Mouse (Mus musculus) thymus, adult 18-20 months (tissue): ENCODE measurements around the gene Abhd8.

Source experiments
- DNase-seq, 2 experiments: peaks; one replicate each; pipeline ENCODE4 v3.0.0; 2022; ENCODE audit warnings: mixed read lengths in 2 of 2

Gene Abhd8

DNA sequence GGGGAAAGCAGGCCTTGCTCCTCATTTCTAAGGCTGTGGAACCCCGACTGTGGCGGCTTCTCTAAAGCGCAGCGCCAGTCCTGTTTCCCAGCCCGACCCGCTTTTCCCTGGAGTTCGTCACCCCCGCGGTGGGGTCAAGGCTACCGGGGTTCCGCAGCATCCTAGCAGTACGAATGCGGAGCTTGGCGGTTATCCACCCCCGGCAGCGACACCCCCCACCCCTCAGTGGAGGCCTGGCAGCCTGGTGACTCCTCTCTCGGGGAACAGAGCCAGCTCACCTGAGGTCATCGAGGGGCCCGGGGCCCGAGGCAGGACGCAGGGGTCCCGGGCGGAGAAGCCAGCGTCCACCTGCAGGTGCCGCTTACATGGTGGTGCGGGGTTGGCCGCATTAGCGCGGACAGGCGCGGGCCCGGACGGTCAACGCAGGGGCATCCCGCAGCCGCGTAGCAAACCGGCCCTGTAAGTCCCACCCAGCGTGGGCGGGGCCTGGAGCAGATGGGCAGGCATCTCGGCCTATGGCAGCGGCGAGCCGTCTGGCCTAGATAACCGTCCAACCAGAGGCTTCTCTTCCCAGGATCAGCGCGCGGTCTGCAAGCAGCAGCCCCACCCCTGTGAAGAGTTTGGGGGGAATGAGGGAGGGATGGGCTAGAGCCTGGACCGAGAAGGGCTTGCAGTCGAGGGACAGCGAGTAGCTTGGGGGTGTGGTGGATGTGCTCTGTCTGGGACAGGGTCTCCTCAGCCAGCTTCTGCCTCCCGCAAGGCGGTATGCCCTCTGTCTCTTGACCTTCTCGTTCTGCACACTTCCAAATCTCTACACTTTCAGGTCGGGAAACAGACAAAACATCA is at the start of gene Abhd8:
Gene Abhd8, minus strand, starts transcription at position 468 of the 846 bp plus-strand sequence.
- peak; percentile 95 to 96 for DNase-seq

DNA sequence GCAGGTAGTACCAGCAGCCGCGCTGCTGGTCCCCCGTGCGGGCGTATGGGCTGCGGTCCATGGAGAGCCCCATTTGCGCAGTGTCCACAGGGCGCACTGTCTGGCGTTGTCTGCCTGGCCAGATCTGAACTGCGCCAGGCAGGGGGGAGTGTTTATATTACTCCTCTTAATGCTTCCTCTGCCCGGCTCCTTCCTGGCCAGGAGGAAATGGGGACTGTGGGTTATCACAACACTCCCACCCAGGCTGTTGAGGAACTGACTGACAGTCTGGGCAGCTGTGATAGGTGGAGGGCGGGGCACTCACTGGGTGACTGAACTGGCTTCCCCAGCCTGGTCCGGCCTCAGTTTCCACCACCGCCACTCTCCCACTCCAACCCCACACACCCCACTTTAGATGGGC is 48.2 kb upstream of the Abhd8 start, which contains the start of gene Plvap:
Gene Plvap, minus strand, starts transcription at position 109 of the 400 bp plus-strand sequence.
- no peak for DNase-seq

DNA sequence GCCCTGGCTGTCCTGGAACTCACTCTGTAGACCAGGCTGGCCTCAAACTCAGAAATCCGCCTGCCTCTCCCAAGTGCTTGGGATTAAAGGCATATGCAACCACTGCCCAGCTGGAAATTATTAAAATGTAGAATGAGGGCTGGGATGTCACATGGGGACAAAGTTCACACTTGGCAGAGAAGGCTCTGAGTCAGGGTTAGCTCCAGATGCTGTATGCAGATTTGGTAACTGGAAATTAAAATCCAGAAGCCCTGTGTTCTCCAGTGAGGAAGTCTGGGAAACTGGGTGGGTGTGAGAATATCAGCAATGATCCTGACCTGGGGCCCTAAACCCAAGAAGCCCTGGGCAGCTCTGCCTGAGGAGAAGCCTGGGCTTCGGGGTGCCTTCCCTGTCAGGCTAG is 45.9 kb upstream of the Abhd8 start:
- no peak for DNase-seq

DNA sequence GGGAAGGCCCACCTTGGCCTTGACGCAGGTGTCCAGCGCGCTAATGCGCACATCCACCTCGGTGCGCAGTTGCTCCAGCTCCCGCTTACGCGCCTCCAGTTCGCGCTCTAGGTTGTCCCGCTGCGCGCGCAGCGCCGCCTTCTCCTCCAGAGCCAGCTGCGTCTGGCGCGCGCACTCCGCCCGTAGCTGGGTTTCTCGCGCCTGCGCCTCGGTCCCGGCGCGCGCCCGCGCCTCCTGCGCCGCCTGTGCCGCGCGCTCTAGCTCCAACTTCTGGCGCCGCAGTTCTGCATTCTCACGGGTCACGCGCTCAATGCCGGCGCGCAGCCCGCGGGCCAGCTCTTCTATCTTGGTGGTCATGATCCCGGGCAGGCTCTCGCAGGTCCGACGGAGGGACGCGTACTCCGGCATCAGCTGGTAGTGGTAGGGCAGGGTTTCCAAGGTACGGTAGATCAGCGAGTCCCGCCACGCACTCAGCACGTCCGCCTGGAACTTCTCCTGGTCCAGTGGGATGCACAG is 44.2 kb upstream of the Abhd8 start:
- DNase-seq, result no peak

DNA sequence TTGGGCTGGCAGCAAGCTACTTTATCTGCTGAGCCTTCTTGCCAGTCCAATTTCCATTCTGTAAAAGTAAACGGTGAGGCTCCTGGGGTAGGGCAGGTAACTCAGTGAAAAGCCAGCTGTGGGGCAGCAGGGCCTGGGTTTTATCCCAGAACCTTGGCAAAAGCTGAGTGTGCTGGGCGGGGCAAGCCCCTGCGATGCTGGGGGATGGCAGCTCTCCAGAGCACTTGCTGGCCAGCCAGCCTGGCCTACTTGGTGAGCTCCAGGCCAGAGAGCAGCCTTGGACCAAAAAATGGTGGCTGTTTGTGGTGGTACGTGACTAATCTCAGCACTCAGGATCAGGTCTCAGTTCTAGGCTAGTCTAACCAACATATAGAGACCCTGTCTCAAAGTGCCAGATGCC is 42.5 kb upstream of the Abhd8 start:
- no peak for DNase-seq

DNA sequence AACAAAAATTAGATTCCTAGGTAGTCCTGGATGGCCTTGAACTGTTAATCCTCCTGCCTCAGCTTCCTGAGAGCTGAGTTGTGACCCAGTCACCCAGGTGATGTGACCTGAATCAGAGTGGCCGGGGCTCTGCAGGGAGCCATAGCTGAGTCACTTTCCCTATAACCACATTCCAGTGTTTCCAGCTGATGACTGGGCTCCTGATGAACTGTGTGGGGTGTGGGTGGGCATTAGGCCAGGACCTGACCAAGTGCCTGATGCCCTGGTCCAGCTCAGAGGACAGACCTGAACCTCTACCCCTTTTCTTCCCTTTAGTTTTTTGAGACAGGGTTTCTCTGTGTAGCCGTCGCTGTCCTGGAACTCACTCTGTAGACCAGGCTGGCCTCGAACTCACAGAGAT is 41.9 kb upstream of the Abhd8 start:
- no peak for DNase-seq

DNA sequence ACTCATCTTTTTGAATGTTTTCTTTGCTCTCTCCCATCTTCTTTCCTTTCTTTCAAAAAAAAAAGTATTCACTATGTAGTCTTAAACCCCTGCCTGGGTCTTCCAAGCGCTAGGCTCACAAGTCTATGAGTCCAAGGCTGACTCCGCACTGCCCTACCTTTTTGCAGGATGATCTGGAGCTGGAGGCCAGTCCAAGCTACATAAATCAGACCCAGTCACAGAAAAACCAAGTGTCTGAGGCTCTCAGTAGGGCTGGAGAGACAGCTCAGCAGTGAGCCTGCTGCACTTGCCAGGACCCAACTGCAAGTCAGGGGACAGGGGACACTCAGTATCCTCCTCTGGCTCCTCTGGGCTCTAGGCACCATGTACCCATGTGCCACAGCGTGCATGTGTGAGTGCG is 40.9 kb upstream of the Abhd8 start:
- DNase-seq, result no peak

DNA sequence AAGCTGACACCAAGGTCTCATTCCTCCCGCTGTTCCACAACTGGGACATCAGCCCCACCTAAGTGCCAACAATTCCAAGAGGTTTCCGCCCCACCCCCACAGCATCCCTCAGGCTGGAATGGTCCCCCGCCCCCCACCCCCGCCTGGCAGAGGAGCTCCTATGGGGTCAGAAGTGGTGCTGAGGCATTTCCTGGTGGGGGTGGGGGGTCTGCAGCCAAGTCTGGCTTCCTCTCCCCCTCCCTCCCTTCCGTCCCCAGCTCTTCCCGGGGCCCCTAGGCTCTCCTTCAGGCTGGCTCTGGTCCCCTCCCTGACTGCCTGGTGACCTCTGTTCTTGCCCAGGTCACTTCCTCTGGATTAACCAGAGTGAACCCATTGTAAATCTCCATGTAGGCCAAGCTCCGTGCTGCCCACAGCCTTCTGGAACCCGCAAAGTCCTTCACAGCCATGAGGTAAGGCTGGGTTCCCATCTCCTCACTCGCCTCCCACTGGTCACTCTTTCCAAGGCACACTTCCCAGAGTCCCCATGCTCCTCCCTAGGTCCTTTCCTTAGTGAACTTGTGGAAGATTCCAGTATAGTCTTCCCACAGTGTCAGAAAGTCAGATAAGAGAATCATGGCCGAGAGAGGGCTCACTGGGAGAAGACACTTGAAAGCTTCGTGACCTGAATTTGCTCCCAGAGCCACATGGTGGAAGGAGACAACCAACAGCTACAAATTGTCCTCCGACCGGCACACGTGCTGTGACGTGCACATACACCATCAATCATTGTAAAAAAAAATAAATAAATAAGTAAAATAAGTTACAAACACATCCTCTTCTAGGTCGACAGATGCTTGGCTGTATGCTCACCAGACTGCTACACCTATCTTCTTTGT is 35.6 kb upstream of the Abhd8 start:
- DNase-seq, result no peak

DNA sequence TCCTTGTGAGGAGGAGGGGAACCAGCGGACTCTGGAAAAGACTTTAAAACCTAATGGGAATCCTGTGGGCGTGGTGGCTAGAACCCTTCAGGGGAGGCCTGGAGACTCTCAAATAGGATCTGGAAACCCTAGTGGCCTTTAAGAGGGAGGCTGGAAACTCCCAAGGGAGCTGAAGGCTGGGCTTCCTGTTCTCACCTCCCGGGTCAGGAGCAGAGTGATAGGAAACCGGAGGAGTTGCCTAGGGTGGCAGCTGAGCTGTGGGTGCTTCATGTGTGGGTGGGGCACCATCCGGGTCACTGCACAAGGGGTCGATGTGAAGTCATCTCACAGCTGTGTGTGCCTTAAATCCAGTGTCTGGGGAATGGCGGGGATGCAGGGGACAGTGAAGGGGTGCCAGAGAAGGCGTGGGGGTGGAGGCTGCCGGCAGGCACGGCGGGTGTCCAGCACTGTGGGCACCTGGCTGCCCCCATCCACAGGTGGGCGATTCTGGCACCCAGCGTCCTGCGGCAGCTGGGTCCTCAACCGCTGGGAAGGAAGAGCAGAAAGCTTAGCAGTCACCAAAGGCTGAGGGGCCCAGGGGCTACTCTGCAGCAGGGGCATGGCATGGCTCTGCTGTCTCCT is 34.5 kb upstream of the Abhd8 start:
- DNase-seq, result no peak

DNA sequence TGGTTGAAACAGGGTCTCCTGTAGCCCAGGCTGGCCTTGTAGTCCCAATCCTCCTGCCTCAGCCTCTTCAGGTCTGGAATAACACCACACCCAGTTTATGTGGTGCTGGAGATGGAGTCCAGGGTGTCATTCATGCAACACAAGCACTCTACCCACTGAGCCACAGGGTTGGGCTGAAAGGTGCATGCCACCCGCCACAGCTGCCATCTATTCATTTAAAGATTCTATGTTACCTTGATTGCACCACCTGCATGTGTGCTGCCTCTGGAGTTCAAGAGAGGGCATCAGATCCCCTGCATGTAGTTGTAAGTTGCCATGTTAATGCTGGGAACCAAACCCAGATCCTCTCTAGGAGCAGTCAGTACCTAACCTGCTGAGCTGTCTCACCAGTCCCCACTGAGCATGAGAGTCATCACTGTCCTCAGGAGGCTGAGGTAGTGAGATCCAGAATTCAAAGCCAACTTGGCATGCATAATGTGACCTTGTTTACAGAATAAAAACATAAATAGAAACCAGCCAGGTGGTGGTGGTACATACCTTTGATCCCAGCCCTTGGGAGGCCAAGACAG is 33.7 kb upstream of the Abhd8 start:
- DNase-seq, result no peak

DNA sequence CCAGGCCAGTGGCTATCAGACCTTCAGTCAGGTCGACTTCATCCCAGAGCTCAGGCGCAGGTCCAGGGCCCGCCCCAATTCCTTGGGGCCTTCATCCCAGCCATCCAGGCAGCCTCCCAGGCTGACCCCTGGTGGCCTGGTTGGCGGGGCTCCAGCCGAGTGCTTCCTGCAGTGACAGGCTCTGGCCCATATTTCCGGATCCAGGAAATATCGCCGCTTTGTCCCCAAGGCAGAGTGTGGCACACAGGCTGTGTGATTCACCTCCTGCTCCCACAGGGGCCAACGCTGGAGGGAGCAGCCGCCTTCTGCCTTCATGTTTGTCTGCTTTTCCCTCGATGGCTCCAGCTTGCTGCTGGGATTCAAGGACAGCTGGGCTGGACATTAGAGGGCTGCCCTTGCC is 33.0 kb upstream of the Abhd8 start:
- no peak for DNase-seq

DNA sequence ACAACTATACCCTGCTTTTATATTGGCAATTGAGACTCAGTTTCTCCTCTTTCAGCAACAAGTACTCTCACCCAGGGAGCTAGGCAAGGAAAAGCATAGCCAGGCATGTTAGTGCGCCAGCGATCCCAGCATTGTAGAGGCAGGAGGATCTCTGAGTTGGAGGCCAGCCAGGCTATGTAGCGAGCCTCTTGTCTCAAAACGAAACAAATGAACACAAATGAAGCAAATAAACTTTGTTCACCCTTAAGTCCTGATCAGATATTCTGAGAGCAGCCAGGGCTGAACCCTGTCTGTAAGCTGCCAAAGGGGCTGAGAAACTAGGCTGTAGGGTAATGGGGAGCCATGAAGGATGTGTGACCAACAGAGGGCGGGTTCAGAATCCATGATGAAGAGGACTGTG is 32.4 kb upstream of the Abhd8 start:
- no peak for DNase-seq

DNA sequence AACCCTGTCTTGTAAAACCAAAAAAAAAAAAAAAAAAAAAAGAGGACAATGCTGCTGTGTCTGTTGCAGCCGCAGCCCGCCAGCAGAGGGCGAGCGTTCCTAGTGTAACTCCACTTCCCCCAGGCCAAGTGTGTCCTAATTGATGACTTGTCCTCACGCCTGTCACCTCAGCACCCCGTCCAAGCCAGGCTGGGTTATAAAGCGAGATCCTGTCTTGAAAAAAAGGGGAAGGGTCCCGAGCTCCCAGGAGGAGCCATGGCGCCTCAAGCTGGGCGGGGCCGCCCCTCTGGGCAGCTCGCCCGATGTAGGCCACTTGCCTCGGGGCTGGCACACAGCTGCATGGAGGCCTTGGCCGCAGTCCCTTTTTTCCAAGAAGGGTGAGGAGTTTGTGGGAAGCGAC is 31.6 kb upstream of the Abhd8 start:
- peak; percentile 49 to 54 for DNase-seq

DNA sequence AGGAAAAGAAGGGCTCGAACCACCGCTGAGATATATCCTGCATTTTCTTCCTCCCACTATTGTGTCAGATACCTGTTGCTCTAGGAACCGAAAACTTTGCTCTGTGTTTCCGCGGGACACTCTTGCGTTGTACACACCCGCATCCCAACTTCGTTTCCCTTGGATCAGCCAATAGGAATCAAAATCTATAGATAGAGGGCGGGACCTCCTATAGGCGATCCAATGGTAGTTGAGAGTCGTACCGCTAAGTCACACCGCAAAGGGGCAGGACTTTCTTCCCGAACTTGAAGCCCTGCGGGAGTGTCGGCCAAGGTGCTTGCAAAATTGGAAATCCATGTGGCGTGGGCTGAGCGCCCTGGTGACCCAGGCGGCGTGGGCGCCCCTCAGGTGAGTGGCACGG is 25.0 kb upstream of the Abhd8 start:
- peak; percentile 68 to 84 for DNase-seq

DNA sequence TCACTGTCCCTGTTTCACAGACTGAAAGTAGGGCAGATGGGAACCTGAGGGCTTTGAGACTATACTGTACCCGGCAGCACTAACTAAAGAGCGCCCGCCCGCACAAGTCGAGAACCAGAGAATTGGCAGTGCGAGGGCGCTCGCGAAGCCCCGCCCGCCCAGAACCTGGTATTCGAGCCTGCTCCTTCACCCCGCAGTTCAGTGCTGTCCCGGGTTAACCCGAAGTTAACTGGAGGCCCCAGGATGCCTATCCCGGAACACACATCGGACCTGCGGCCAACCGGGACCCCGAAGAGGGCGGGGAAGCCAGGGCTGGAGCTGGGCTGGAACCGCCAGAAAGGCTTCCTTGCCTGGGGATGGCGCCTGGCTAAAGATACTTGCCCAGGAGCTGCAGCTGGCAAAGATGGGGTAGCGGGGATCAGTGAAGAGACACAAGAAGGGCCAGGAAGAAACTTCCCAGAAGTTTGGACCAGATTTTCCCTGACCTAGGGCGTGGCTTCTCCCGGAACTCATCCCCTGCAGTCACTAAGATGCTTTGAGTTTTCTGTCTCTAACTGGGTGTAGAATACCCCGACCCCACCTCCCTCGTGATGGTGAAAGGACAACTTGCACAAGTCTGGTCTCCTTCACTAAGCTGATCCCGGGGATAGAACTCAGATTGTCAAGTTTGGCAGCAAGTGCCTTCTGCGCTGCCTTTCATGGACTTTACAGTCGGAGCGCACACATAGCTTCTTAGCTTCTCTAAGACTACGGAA is 24.4 kb upstream of the Abhd8 start, which contains the start of gene Gtpbp3:
Gene Gtpbp3, plus strand, starts transcription at position 413 of the 755 bp plus-strand sequence.
- peak; percentile 66 to 76 for DNase-seq

DNA sequence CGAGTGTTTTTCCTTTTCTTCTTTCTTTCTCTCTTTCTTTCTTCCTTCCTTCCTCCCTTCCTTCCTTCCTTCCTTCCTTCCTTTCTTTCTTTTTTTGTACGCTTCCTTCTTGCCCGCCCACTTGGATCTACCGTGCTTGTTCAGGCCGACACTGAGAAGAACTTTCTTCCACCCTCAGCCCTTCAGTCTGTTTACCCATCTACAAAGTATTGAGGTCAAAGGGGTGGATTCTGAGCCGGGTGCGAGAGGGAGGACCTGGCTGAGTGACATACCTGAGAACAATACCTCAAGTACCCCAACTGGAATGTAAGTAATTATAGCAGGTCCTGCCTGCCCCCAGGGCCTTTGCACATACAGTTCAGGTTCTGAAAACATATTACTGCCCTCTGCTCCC is 22.7 kb upstream of the Abhd8 start:
- no peak for DNase-seq

DNA sequence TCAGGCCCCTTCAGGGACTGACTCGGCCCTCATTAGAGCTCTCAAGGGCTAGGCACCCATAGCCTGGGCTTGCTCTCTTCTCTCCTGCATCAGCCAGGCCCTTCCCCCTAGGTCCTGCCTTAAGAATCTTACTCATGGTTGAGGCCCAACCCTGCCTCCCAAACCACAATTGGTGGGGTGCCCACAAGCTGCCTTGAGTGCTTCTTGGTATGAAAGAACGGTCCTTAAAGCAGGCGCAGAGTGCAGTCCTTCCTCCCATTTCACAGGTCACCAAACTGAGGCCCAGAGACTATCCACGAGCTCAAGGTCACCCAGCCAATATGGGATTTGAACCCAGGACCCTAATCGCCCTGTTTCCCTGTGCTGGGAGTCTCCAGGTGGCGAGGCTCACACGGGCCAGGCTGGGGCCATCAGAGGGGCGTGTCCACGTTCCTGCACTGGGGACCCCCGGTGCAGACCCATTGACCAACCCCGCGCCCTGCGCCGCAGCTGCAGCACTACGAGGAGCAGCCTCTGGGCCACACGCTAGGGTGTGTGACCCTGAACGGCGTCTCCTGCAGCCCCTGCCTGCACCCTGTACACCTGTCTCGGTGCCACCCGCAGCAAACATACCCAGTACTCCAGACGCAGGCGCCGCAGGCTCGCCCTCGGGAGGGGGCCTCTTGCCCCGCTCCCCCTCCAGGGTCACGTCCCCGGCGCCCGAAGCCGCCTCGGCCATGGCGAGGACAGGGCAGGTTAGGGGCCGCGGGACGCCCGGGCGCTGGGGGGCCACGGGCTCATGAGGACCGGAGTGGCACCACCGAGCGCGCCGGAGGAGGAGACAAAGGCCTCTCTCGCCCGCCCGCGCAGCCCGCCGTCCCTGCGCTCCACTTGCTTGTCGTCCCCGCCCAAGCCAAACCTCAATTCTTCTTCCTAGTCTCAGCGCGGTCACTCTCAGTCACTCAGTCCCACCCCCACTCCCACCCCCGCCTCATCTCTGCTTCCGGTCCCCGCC is 22.0 kb upstream of the Abhd8 start, which contains the start of gene Ano8:
Gene Ano8, minus strand, starts transcription at position 822 of the 994 bp plus-strand sequence.
- DNase-seq, result peak; percentile 70 to 78

DNA sequence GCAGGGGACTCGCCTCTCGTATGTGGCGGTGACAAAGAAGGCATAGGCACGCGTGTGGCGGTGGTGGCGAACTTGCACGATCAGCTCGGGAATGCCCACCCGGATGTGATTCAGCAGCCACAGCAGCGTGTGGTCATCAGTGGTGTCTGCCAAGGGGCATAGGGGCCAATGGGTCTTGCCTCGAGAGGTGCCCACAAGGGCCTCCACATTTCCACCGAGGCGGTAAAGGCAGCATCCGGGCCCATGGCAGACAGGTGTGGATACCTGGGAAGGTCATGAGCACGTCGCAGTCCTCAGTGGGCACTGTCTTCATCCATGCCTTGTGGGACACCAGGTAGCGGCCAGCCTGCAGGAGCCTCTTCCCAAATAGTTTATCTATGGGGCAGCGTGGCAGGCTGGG is 21.3 kb upstream of the Abhd8 start:
- DNase-seq, result no peak

DNA sequence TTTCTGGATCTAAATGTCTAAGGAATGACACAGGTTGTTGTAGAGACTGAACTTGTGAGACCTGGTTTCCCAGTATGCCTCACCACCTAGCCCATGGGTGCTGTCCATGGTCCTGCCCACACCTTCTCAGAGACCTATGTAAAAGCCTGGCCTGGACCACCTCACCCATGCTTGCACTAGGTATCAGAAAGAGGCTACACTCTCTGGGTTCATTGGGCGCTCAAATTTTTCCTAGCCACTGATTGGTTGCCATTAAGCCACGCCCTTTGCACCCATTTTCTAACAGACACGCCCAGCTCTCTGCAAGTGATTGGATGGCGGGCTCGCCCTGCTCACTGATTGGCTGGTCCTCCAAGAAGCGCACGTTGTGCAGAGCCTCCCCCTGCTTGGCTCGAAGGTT is 20.5 kb upstream of the Abhd8 start:
- no peak for DNase-seq

DNA sequence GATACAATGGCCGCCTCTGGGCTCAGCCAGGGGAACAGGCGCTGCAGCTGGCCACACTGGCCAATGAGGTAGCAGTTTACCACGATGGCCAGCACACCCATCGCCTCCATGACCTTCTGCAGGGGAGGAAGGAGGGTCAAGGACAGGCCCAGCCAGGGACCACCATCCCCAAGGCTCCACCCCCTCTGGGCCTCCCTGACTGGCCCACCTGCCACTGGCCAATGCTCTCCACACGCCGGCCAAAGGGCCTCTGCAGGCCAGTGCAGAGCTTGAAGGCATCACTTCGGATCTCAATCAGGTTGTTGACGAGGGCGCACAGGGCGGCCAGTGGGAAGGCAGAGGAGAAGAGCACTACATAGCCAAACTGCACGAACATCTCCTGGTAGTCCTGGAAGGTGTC is 15.5 kb upstream of the Abhd8 start:
- DNase-seq, result no peak
